Mouse (Mus musculus): ENCODE results near the gene Rhoc. TPM values are rescaled to one million over a fixed set of nuclear protein-coding genes. Genes with fewer than 3 reads are reported as not detected.
"Not testable (repeated sequence)": the region's sequence is repeated elsewhere in the genome, so short reads cannot be mapped to it uniquely, and the experiment has no call there.

Gene Rhoc
- polyA plus RNA-seq, 1 experiment from 2014 or later: 59.6 TPM

DNA sequence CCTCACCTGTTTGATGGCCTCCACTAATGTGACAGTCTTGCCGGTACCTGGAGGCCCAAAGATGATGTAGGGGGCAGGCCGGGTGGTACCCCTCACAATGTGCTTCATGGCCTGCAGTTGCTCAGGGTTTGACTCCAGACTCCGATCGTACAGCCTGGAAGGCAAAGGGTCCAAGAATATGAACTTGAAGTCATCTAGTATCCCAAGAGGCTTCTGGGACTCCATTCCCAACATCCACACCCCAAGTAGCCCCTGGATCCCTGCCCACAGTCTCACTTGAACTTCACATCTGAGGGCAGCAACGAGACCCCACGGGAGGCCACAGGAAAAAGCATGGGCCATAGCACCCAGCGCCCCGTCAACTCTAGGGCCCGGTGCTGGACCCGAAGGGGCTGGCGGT, 12.5 kb downstream of the Rhoc start:
- 94% methylated on average over 11 of the region's 11 CpGs for WGBS
- H3K9me3 ChIP-seq (ENCODE audit: control insufficient read depth, low read length): no peaks in the 10 kb centered on the region
- no peak overlapping the region for H3K4me2 ChIP-seq (replicated peaks)
- H3K9ac ChIP-seq: no peak overlapping the region
- no peak for ATAC-seq (ENCODE audit: low FRiP score)
- H3K4me1 ChIP-seq (replicated peaks; ENCODE audit: control insufficient read depth, insufficient read depth, low read length): no peaks in the 10 kb centered on the region
- no peaks in the 10 kb centered on the region; the same call in 1 of the 2 replicates for H3K36me3 ChIP-seq (replicated peaks; ENCODE audit: control insufficient read depth, insufficient read depth)
- no peaks in the 10 kb centered on the region for H3K27me3 ChIP-seq (ENCODE audit: control insufficient read depth, insufficient read depth, low read length)
- no peak overlapping the region for H3K4me3 ChIP-seq (replicated peaks; ENCODE audit: low read length)
- H3K27ac ChIP-seq: no peak overlapping the region
- DNase-seq (ENCODE audit: low spot score): no peak

DNA sequence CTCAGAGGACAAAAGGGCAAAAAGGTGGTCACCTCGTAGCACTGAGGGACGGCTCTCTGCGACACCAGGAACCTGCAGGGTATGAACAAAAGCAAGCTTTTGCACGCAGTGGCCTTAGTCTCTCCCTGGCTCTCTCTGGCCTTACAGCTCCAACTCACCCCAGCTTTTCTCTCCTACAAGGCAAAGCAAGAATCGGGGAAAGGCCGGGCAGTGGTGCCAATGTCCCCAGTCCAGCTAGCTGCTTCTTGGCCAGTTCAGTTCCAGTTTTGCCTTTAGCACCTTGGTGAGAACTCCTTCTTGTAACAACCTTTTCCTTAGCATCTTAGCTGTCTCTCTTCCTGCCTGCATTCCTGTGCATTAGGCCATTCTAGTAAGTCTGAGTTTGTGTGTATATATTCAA, 13.3 kb downstream of the Rhoc start:
- Histone ChIP-seq H3K9ac (no peak overlapping the region), H3K27ac (no peak overlapping the region), H3K4me1 (replicated peaks; ENCODE audit: control insufficient read depth, insufficient read depth, low read length) (no peaks in the 10 kb centered on the region), H3K4me3 (replicated peaks; ENCODE audit: low read length) (no peak overlapping the region), H3K27me3 (ENCODE audit: control insufficient read depth, insufficient read depth, low read length) (no peaks in the 10 kb centered on the region), H3K36me3 (replicated peaks; ENCODE audit: control insufficient read depth, insufficient read depth) (no peaks in the 10 kb centered on the region; the same call in 1 of the 2 replicates), H3K4me2 (replicated peaks) (no peak overlapping the region), H3K9me3 (ENCODE audit: control insufficient read depth, low read length) (no peaks in the 10 kb centered on the region)
- WGBS: 83% methylated on average over 6 of the region's 6 CpGs
- DNase-seq (ENCODE audit: low spot score) (no peak), ATAC-seq (ENCODE audit: low FRiP score) (no peak)

DNA sequence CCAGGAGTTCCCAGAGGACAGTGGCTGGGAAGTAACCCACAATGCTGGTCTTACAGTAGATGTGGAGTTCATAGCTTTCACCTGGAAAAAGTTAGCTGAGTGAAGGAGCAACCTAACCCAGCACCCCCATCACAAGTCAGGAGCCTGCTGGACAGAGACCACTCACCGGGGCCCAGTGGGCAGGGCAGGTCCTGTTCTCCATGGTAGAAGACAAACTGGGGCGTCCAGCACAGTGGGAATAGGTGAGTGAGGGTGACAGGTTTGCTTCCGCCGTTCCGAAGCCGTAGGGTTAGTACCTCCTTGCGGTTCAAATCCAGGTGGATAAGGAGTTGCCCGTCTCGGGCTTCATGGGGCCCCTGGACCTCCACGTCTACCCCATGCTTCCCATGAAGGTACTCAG, 16.1 kb downstream of the Rhoc start:
- WGBS: 90% methylated on average over 10 of the region's 10 CpGs
- H3K9ac ChIP-seq: no peak overlapping the region

DNA sequence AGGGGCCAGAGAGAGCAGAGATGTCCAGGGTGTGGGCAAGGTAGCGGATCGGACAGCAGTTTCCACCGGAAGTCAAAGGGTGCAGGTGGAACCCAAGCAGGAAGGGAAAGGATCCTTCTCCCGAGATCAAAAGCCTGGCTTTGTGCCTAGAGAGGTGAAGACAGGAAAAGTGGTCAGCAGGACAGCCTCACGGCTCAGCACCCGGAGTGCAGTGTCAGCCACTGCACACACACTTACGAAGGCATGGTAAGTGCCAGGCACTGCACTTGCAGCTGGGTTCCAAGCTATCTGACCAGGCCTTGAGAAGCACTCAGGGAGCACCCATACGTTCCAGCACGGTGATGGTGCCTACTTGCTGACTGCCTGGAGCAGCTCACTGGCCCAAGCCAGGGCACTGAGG, 17.4 kb downstream of the Rhoc start:
- Histone ChIP-seq H3K27me3 (ENCODE audit: control insufficient read depth, insufficient read depth, low read length) (no peaks in the 10 kb centered on the region), H3K4me2 (replicated peaks) (no peak overlapping the region), H3K36me3 (replicated peaks; ENCODE audit: control insufficient read depth, insufficient read depth) (no peaks in the 10 kb centered on the region; the same call in 1 of the 2 replicates), H3K9me3 (ENCODE audit: control insufficient read depth, low read length) (no peaks in the 10 kb centered on the region), H3K4me1 (replicated peaks; ENCODE audit: control insufficient read depth, insufficient read depth, low read length) (no peaks in the 10 kb centered on the region), H3K9ac (no peak overlapping the region), H3K4me3 (replicated peaks; ENCODE audit: low read length) (no peak overlapping the region), H3K27ac (no peak overlapping the region)
- no peak for ATAC-seq (ENCODE audit: low FRiP score)
- no peak for DNase-seq (ENCODE audit: low spot score)
- WGBS: 88% methylated on average over 9 of the region's 9 CpGs

More for the DNA sequence above, 16.1 kb downstream of the Rhoc start:
- Histone ChIP-seq H3K9me3 (ENCODE audit: control insufficient read depth, low read length) (no peaks in the 10 kb centered on the region), H3K27ac (no peak overlapping the region), H3K27me3 (ENCODE audit: control insufficient read depth, insufficient read depth, low read length) (no peaks in the 10 kb centered on the region), H3K4me3 (replicated peaks; ENCODE audit: low read length) (no peak overlapping the region), H3K4me1 (replicated peaks; ENCODE audit: control insufficient read depth, insufficient read depth, low read length) (no peaks in the 10 kb centered on the region), H3K4me2 (replicated peaks) (no peak overlapping the region), H3K36me3 (replicated peaks; ENCODE audit: control insufficient read depth, insufficient read depth) (no peaks in the 10 kb centered on the region; the same call in 1 of the 2 replicates)
- no peak for DNase-seq (ENCODE audit: low spot score)
- ATAC-seq (ENCODE audit: low FRiP score): no peak

DNA sequence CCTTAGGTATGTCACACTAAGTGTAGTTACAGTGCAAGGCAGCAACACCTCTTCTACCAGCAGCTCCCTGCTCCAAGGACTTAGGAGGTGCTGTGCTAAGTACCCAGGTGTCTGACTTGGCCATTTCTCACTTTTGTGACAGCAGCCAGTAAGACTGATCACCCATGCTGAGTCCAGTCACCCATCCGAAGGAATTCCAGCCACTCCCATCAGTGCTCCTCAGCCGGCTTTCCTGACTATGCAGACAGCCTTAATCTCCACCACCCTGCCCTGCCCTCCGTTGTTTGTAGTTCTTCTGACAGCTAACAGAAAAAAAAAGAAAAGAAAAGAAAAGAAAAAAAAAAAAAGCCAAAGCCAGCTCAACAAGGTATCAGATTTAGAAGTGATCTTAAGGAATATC, 23.6 kb downstream of the Rhoc start:
- no peaks in the 10 kb centered on the region for H3K9me3 ChIP-seq (ENCODE audit: control insufficient read depth, low read length)
- no peaks in the 10 kb centered on the region for H3K36me3 ChIP-seq (replicated peaks; ENCODE audit: control insufficient read depth, insufficient read depth)
- no peak for ATAC-seq (ENCODE audit: low FRiP score)
- no peak for DNase-seq (ENCODE audit: low spot score)
- no peak overlapping the region for H3K27ac ChIP-seq
- 45% methylated on average over 3 of the region's 3 CpGs for WGBS
- no peaks in the 10 kb centered on the region for H3K27me3 ChIP-seq (ENCODE audit: control insufficient read depth, insufficient read depth, low read length)
- H3K4me1 ChIP-seq (replicated peaks; ENCODE audit: control insufficient read depth, insufficient read depth, low read length): no peaks in the 10 kb centered on the region
- no peak overlapping the region for H3K4me2 ChIP-seq (replicated peaks)
- H3K9ac ChIP-seq: no peak overlapping the region
- H3K4me3 ChIP-seq (replicated peaks; ENCODE audit: low read length): no peak overlapping the region

DNA sequence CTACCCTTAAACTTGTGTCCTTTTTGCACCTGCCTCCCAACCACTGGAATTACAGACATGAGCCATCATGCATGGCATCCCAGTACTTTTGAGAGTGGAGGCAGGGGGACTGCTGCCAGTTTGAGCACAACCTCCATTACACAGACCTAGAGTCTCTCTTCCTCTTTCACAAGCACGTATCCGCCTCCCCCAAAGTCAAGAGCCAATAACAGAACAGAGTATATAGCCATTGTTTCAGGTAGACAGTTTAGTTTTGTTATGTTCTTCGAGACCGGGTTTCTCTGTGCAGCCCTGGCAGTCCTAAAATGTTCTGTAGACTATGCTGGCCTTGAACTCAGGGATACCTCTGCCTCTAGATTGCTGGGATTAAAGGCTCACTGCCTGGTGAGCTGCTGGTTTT, 24.1 kb downstream of the Rhoc start:
- no peak overlapping the region for H3K4me2 ChIP-seq (replicated peaks)
- H3K9ac ChIP-seq: no peak overlapping the region
- no peaks in the 10 kb centered on the region for H3K36me3 ChIP-seq (replicated peaks; ENCODE audit: control insufficient read depth, insufficient read depth)
- peaks cover 3% of the 10 kb centered on the region; the same call in 1 of the 2 replicates for H3K4me1 ChIP-seq (replicated peaks; ENCODE audit: control insufficient read depth, insufficient read depth, low read length)
- DNase-seq (ENCODE audit: low spot score) (no peak), ATAC-seq (ENCODE audit: low FRiP score) (no peak)
- 90% methylated on average over 4 of the region's 4 CpGs for WGBS
- H3K9me3 ChIP-seq (ENCODE audit: control insufficient read depth, low read length): no peaks in the 10 kb centered on the region
- H3K27ac ChIP-seq: no peak overlapping the region
- no peak overlapping the region for H3K4me3 ChIP-seq (replicated peaks; ENCODE audit: low read length)
- no peaks in the 10 kb centered on the region for H3K27me3 ChIP-seq (ENCODE audit: control insufficient read depth, insufficient read depth, low read length)

DNA sequence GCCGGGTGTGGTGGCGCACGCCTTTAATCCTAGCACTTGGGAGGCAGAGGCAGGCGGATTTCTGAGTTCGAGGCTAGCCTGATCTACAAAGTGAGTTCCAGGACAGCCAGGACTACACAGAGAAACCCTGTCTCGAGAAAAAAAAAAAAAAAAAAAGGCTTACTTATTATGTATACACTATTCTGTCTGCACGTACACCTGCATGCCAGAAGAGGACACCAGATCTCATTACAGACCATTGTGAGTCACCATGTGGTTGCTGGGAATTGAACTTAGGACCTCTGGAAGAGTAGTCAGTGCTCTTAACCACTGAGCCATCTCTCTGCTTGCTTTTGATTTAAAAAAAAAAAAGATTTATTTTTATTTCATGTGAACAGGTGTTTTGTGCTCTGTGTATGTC, 25.1 kb downstream of the Rhoc start:
- not testable (repeated sequence) for DNase-seq (ENCODE audit: low spot score); H3K27me3 ChIP-seq (ENCODE audit: control insufficient read depth, insufficient read depth, low read length); H3K4me2 ChIP-seq (replicated peaks); H3K4me1 ChIP-seq (replicated peaks; ENCODE audit: control insufficient read depth, insufficient read depth, low read length); H3K36me3 ChIP-seq (replicated peaks; ENCODE audit: control insufficient read depth, insufficient read depth); H3K4me3 ChIP-seq (replicated peaks; ENCODE audit: low read length); H3K27ac ChIP-seq; ATAC-seq (ENCODE audit: low FRiP score); H3K9ac ChIP-seq; H3K9me3 ChIP-seq (ENCODE audit: control insufficient read depth, low read length)
- WGBS: 93% methylated on average over 6 of the region's 7 CpGs

DNA sequence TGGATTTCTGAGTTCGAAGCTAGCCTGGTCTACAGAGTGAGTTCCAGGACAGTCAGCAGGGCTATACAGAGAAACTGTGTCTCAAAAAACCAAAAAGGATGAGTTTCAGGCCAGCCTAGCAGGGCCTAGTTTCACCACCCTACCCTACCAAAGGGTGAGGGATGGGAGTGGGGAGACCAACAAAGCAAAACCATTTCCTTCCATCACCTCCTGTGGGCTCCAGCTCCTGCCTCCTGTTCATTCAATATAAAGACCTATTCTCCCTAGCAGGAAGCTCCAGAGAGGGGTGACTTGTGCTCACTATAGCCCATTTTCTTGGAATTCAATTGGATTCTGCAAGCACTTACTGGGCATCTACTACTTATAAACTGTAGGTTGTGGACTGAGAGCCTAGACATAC, 26.6 kb downstream of the Rhoc start:
- Histone ChIP-seq H3K4me2 (replicated peaks) (no peak overlapping the region), H3K27me3 (ENCODE audit: control insufficient read depth, insufficient read depth, low read length) (no peaks in the 10 kb centered on the region), H3K27ac (no peak overlapping the region), H3K4me3 (replicated peaks; ENCODE audit: low read length) (no peak overlapping the region), H3K9me3 (ENCODE audit: control insufficient read depth, low read length) (no peaks in the 10 kb centered on the region), H3K4me1 (replicated peaks; ENCODE audit: control insufficient read depth, insufficient read depth, low read length) (peaks cover 5% of the 10 kb centered on the region; the same call in 1 of the 2 replicates), H3K9ac (no peak overlapping the region), H3K36me3 (replicated peaks; ENCODE audit: control insufficient read depth, insufficient read depth) (no peaks in the 10 kb centered on the region)
- ATAC-seq (ENCODE audit: low FRiP score): no peak
- no peak for DNase-seq (ENCODE audit: low spot score)
- 100% methylated on average over 1 of the region's 1 CpGs for WGBS

DNA sequence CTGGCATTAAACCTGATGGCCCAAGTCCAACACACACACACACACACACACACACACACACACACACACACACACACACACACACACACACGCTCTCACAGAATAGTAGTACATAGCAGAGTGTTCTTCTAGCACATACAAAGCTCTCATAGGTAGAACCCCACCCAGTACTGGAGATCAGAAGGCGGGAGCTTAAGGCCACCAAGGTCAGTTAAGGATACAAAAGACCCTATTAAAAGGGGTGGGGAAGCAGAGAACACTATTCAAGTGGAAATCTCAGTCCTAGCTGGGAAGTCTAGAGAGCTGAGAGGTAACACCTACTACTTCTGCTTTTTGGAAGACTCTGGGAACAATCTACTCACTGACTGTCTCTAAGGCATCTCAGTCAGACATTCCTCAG, 27.2 kb downstream of the Rhoc start:
- Histone ChIP-seq H3K4me2 (replicated peaks) (no peak overlapping the region), H3K27me3 (ENCODE audit: control insufficient read depth, insufficient read depth, low read length) (no peaks in the 10 kb centered on the region), H3K4me1 (replicated peaks; ENCODE audit: control insufficient read depth, insufficient read depth, low read length) (peaks cover 5% of the 10 kb centered on the region; the same call in 1 of the 2 replicates), H3K4me3 (replicated peaks; ENCODE audit: low read length) (no peak overlapping the region), H3K9me3 (ENCODE audit: control insufficient read depth, low read length) (no peaks in the 10 kb centered on the region), H3K27ac (no peak overlapping the region), H3K9ac (no peak overlapping the region), H3K36me3 (replicated peaks; ENCODE audit: control insufficient read depth, insufficient read depth) (no peaks in the 10 kb centered on the region)
- DNase-seq (ENCODE audit: low spot score): no peak
- WGBS: 85% methylated on average over 2 of the region's 2 CpGs
- ATAC-seq (ENCODE audit: low FRiP score): no peak

DNA sequence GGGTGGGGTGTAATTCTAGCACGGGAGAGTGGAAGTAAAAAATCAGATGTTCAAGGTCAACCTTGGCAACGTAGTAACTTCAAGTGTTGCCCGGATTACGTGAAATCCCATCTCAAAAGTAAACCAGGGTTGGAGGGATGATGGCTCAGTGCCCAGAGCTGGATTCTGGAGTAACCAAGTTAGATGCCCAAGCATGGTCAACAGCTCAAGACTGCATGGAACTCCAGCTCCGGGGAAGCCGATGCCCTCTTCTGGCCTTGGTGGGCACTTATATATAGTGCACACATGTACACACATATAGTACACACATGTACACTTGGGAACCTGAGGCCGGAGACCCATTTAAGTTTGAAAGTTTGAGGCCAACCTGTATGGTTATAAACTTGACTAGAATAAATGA, 28.0 kb downstream of the Rhoc start:
- Histone ChIP-seq H3K4me1 (replicated peaks; ENCODE audit: control insufficient read depth, insufficient read depth, low read length) (peaks cover 5% of the 10 kb centered on the region; the same call in 1 of the 2 replicates), H3K4me2 (replicated peaks) (no peak overlapping the region), H3K9me3 (ENCODE audit: control insufficient read depth, low read length) (no peaks in the 10 kb centered on the region), H3K4me3 (replicated peaks; ENCODE audit: low read length) (no peak overlapping the region), H3K27me3 (ENCODE audit: control insufficient read depth, insufficient read depth, low read length) (no peaks in the 10 kb centered on the region), H3K9ac (no peak overlapping the region), H3K27ac (no peak overlapping the region), H3K36me3 (replicated peaks; ENCODE audit: control insufficient read depth, insufficient read depth) (no peaks in the 10 kb centered on the region; the same call in 1 of the 2 replicates)
- ATAC-seq (ENCODE audit: low FRiP score): no peak
- DNase-seq (ENCODE audit: low spot score): no peak
- WGBS: 95% methylated on average over 7 of the region's 7 CpGs
